Mouse (Mus musculus) G1E-ER4 (cell line): ENCODE results near the gene Olfr456. TPM values are rescaled to one million over a fixed set of nuclear protein-coding genes. Genes with fewer than 3 reads are reported as not detected.

Source experiments
- GATA1 ChIP-seq: IDR thresholded peaks from one replicate; pipeline ENCODE4 v1.8.0; 2012; ENCODE audit warnings: low read length, inconsistent platforms
- polyA plus RNA-seq: library from polyadenylated mRNA; stranded (reverse); fragments of >175 nt; gene quantifications from 2 replicates; pipeline ENCODE4 v1.2.3, GENCODE M21; 2012

Olfr456 gene
- not detected in 2 replicates for polyA plus RNA-seq

GRCm38 (mm10) chr6:42487114-42487513 is at the start of gene Olfr456:
Olfr456 (minus strand) TSS chr6:42487214.
- no peak for TF ChIP-seq GATA1

- no peak for TF ChIP-seq GATA1
These were observed 26.4 kb upstream of the Olfr456 start for GRCm38 (mm10) chr6:42513461-42513860.

GRCm38 (mm10) chr6:42509311-42509710 is 22.3 kb upstream of the Olfr456 start:
- TF ChIP-seq GATA1 = no peak

- TF ChIP-seq GATA1 = no peak
These were observed 16.5 kb upstream of the Olfr456 start for GRCm38 (mm10) chr6:42503478-42503877.

GRCm38 (mm10) chr6:42489731-42490130 is 2.7 kb upstream of the Olfr456 start:
- no peak for TF ChIP-seq GATA1

GRCm38 (mm10) chr6:42484633-42485032 is 2.4 kb downstream of the Olfr456 start:
- no peak for TF ChIP-seq GATA1

GRCm38 (mm10) chr6:42476235-42476634 is 10.8 kb downstream of the Olfr456 start, which contains the start of gene Olfr457:
Olfr457 (minus strand) TSS chr6:42476335.
- TF ChIP-seq GATA1 = no peak

GRCm38 (mm10) chr6:42470542-42470941 is 16.5 kb downstream of the Olfr456 start:
- TF ChIP-seq GATA1 = no peak

- TF ChIP-seq GATA1 = no peak
These were observed 21.9 kb downstream of the Olfr456 start, which contains the start of gene Olfr458 for GRCm38 (mm10) chr6:42465096-42465495. Olfr458 (minus strand) TSS chr6:42465196.

GRCm38 (mm10) chr6:42447381-42447780 is 39.6 kb downstream of the Olfr456 start:
- no peak for TF ChIP-seq GATA1

GRCm38 (mm10) chr6:42444491-42444890 is 42.5 kb downstream of the Olfr456 start:
- no peak for TF ChIP-seq GATA1

- no peak for TF ChIP-seq GATA1
These were observed 45.6 kb downstream of the Olfr456 start for GRCm38 (mm10) chr6:42441395-42441794.

Other genes starting within 250 kb of the Olfr456 start
- gene Gstk1, start 241.3 kb downstream of the Olfr456 start, polyA plus RNA-seq = not detected in 2 replicates
- gene Tmem139, start 225.2 kb downstream of the Olfr456 start, polyA plus RNA-seq = not detected in 2 replicates
- 4.3 and 6.7 TPM in 2 replicates for gene Casp2, start 222.2 kb downstream of the Olfr456 start, polyA plus RNA-seq
- not detected in 2 replicates for gene Clcn1, start 200.5 kb downstream of the Olfr456 start, polyA plus RNA-seq
- gene Fam131b, start 162.6 kb downstream of the Olfr456 start, polyA plus RNA-seq = not detected in 2 replicates
- 387 and 522 TPM in 2 replicates for gene Zyx, start 137.6 kb downstream of the Olfr456 start, polyA plus RNA-seq
- not detected in 2 replicates for gene Epha1, start 113.9 kb downstream of the Olfr456 start, polyA plus RNA-seq
- not detected in 2 replicates for gene Tas2r143, start 87.0 kb downstream of the Olfr456 start, polyA plus RNA-seq
- not detected in 2 replicates for gene Tas2r135, start 81.8 kb downstream of the Olfr456 start, polyA plus RNA-seq
- not detected in 2 replicates for gene Tas2r126, start 52.7 kb downstream of the Olfr456 start, polyA plus RNA-seq
- gene Olfr458, start 22.0 kb downstream of the Olfr456 start, polyA plus RNA-seq = not detected in 2 replicates
- gene Olfr457, start 10.9 kb downstream of the Olfr456 start, polyA plus RNA-seq = not detected in 2 replicates
- not detected in 2 replicates for gene Olfr455, start 60.4 kb upstream of the Olfr456 start, polyA plus RNA-seq
- not detected in 2 replicates for gene Tcaf3, start 110.5 kb upstream of the Olfr456 start, polyA plus RNA-seq
- not detected in 2 replicates for gene Tcaf2, start 158.0 kb upstream of the Olfr456 start, polyA plus RNA-seq
- gene Tcaf1, start 222.9 kb upstream of the Olfr456 start, polyA plus RNA-seq = not detected in 2 replicates